Mouse (Mus musculus): ENCODE measurements around the gene Gm815.

- TF ChIP-seq GATA1 (IDR thresholded peaks at IDR 0.05; ENCODE audit: borderline replicate concordance, low read length) (no peak), CTCF (IDR thresholded peaks at IDR 0.05; ENCODE audit: low read depth, low read length) (no peak), GATA2 (IDR thresholded peaks at IDR 0.05; ENCODE audit: borderline replicate concordance, low read depth, low read length) (no peak), POLR2AphosphoS5 (IDR thresholded peaks at IDR 0.05; ENCODE audit: insufficient replicate concordance, low read depth, low read length) (no peak)
Measured at GRCm38 (mm10) chr19:26892861-26893260, 7.2 kb downstream of the Gm815 start.
